Mouse (Mus musculus) heart, adult 2 months (tissue): Measurements from ENCODE around the gene Mnt.

Source experiments
- CTCF ChIP-seq: fragments of 200-600 bp; IDR thresholded peaks from 2 replicates; pipeline ENCODE4 v1.8.1; 2022; ENCODE audit warnings: antibody characterized with exemption, mild to moderate bottlenecking, moderate library complexity
- EP300 ChIP-seq: fragments of 200-500 bp; IDR thresholded peaks from 2 replicates; pipeline ENCODE4 v1.6.1; 2011; ENCODE audit warnings: low read depth, low read length, control low read depth; ENCODE audit not compliant: insufficient read depth

DNA sequence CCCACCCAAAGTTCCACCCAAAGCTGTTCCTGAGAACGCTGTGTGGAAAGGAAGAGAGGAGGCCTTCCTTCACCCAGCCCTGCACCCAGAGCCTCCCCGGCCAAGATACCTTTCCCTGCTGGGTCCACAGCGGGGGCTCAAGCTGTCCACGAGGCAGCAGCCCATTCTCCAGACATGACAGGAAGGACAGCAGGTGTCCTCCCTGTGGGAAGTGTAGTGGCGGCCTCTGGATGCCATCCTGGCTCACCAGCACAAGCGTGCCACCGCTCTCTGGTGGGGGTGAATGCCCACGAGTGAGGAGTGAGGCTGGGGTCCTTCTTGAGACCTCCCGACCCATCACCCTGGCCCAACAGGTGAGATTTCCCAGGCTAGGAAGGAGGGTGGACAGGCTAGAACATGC, 34.5 kb downstream of the Mnt start:
- TF ChIP-seq CTCF (no peak), EP300 (no peak)
